Mouse (Mus musculus) activated CD4-positive, CD25-positive, alpha-beta regulatory T cell, adult 4 months (primary cell): ENCODE measurements around the gene Tmem242. TPM values are rescaled to one million over a fixed set of nuclear protein-coding genes. Genes with fewer than 3 reads are reported as not detected.
"Not testable (repeated sequence)": the region's sequence is repeated elsewhere in the genome, so short reads cannot be mapped to it uniquely, and the experiment has no call there.

Experiments used
- ATAC-seq: one replicate; pipeline ENCODE4 v1.8.0; 2017
- polyA plus RNA-seq, 2 experiments: library from polyadenylated mRNA; unstranded; fragments of 100-300 nt; shearing (Covaris generic); gene quantifications; one replicate each; pipeline ENCODE4 v1.2.1; 2017

Gene Tmem242
- 100 to 1,000 TPM in 1 of 2 experiments, 10 to 100 TPM in 1; 72.3 to 103 TPM for polyA plus RNA-seq

DNA sequence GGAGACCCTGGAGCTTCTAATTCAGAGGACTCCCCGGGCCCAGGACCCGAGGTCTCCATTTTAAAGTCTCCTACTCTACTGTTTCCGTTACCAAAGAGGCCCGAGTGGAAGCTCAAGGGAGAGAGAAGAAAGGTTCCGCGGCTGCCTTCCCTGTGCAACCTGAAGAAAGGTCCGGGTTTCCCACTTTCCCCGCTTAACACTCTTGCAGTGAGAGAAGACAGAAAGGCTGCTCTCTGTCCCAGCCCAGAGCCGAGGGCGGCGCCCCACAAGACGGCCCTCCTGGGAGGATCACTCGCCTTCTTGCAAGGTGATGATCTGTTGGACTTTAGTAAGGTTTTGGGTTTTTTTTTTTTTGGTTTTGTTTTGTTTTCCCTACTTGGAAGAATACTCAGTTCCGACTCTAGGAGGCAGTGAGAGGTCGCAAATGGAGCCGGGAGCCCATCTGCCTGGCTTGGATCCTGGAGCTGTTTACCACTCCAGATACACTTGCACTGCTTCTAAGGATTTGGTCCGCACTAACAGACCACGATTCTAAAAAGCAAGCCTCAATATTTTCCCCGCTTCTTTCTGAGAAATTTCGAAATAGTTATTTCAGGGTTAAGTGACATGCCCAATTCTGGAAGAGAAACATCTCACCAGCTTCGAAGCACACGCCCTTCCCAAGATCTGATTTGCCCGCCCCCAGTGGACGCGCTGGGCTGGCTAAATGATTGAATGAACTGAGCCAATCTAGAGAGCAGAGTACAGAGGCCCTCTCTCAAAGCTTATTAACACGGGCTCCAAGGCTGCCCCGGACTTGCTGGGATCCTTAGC, at the start of gene Tmem242:
Gene Tmem242, minus strand, starts transcription at position 101 of the 813 bp plus-strand sequence.
- ATAC-seq = peak; percentile 73

DNA sequence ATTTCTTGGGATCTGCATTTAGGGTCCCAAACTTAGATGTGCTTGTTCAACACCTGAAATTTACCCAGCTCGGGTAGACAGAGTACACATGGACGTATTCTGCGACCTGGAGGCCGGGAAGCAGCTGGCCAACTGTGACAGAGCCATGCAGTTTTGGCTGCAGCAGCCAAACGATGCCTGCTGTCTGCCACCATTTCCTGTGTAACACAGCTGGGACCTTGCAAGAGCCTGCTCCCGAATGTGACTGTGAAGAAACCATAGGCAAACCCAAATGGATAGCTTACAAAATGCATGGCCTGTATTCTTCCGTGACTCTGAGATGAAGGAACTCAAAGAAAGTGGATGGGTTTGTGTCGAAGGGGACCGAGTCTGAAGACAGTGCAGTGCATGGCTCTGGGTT, 48.1 kb upstream of the Tmem242 start:
- no peak for ATAC-seq

DNA sequence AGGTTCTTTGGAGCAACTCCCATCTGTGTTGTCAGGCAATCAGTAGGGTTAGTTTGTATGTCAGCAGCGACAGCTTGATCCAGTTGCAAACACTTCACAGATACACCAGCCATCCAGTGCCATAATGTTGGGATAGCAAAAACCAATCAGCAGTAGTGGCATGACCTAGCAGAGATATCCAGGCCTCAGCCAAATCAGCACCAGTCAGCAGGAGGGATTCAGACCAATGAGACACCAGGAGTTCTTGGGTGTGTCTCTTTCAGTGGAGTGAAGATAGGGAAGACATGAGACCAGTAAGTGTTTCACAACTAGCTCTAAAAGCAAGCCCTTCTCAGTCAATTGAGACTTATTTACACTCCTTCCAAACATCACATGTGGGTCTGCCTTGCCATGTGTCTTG, 44.6 kb upstream of the Tmem242 start:
- ATAC-seq = no peak

DNA sequence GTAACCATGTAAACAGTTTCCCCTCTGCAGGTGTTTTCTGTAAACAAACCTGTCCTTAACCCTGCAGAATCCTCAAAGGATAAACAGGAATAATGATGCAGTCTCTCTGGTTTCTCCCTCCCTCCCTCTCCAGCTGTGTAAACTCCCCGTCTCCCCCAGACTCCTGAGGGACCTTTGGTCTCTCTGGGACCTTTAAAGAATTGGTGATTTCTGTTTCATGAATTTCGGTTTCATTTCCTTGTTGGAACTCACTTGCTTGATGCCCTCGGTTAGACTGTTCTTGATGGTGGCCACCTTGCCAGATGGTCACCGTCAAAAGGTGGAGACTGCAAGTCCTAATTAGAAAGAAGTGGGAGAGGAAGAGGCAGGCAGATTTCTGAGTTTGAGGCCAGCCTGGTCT, 43.4 kb upstream of the Tmem242 start:
- no peak for ATAC-seq

DNA sequence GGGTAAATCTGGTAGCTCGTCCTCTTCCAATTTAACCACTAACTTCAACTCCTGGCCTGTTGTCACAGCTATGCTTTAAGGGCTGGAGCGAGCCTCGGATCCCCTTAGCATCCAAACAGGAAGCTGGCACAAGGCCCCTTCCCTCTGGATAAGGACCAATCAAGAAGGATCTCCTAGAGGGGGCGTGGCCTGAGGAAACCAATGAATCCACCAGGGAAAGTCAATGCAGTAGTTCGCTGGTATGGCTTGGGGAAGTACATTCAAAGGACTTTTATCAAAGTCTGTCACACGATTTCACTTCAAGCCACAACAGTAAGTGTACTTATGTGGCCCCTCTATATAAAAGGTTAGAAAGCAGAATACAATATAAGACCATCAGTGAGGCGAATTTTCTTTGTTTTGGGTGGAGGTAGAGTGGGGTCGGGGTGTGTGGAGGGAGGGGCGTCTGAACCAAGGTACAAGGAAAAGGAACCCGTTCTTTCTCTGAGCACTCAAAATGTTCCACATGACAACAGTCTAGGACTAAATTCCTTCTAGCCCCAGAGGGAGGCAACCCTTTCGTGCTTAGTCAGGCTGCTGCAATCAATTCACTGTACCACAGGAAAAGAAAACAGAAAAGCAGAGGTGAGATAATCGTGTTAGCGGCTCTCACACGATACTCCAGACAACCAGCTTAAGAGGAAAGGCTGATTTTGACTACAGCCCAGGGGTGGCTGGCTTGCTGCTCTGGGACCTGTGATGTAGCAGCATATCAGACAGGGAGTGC, 36.1 kb upstream of the Tmem242 start:
- no peak for ATAC-seq

DNA sequence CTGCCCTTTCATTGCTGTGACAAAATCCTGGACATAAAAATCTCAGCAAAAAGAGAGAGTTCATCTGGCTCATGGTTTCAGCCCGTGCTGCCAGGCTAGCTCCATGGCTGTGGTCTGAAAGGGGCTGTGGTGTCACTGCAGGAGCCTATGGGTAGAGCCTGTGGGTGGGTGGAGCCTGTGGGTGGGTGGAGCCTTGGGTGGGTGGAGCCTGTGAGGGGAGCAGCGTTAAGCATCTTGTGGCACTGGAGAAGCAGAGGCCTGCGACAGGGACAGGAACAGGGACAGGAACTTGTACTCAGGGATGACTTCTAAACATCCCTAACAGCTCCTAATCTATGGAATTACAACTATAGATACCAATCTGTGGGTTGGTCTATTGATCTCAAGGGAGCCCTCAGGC, 32.2 kb upstream of the Tmem242 start:
- ATAC-seq = no peak

DNA sequence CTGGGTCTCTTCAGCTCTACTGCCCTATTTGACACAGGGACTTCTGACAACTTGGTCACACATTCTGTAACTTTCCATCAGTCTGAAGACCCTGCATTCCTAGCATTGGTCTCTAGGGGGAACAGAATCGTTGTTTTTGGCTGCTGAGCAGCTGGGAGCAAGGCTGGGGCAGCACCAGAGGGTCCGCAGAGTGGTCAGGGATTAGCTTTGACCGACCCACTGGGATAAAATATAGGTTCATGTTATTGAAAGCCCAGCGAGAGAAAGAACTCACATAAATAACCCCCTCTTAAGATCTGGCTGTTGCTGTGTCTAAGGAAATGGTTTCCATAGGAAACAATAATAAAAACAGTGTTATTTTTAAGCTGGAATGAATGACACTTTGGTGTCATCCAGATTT, 27.1 kb upstream of the Tmem242 start:
- no peak for ATAC-seq

DNA sequence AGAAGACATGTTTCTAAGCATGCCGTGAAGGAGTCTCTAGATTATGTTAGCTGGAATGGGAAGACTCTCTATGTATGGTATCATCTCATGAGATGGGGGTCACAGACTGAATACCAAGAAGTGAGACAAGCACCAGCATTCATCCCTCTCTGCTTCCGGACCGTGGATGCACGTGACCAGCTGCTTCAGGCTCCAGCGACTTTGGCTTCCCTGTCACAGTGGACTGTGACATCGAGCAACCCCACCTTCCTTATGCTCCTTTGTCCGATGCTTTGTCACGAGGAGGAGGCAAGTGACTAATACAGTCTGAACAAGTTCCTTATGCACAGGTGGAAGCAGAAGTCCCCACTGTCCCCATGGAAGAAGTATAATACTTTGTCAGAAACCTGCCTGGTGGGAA, 26.7 kb upstream of the Tmem242 start:
- no peak for ATAC-seq

DNA sequence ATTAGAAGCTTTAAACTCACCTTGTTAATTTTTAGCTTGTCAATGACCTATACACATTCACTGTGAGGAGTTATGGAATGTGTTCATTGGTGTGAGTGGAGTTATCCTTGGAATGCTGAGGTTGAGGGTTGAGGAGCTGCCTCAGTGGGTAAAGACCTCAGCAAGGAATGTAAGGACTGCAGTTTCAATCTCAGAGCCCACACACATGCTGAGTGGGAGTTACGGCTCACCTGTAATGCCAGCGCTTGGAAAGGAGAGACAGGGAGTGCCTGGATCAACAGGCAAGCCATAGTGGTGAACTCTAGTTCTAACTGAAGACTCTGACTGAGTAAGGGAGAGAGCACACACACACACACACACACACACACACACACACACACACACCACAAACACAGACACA, 23.9 kb upstream of the Tmem242 start:
- no peak for ATAC-seq

DNA sequence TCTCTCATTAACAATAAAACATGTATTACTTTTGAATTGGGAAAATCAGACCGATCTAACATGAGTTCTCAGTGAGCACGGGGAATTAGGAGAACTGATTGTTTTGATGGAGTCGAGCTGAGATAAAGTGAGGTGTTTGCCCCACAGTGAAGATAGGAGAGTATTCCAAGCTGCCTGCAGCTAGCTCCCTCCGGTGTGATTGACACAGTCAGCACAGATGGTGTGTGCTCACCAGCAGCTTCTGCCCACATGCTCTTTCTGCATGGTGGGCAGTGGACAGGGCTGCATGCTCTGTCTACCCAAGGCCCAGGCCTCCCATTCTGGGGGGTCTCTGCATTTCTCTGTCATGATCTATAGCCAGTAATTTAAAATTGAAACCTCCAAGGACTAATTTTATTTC, 13.6 kb upstream of the Tmem242 start:
- no peak for ATAC-seq

DNA sequence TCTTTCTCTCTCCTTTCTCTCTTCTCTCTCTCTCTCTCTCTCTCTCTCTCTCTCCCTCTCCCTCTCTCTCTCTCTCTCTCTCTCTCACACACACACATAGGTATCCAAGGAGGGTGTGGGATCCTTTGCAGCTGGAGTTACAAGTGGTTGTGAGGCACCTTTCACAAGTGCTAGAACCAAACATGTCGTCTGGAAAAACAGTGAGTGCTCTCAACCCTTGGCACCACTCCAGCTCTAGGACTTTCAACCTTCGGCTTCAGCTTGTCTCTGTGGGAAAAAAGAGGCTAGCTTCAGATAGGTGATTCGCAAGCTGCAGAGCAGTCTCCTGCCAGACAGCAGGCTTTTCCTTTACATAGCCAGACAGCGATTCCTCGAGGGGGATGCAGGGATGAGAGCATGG, 3.7 kb upstream of the Tmem242 start:
- ATAC-seq = no peak

DNA sequence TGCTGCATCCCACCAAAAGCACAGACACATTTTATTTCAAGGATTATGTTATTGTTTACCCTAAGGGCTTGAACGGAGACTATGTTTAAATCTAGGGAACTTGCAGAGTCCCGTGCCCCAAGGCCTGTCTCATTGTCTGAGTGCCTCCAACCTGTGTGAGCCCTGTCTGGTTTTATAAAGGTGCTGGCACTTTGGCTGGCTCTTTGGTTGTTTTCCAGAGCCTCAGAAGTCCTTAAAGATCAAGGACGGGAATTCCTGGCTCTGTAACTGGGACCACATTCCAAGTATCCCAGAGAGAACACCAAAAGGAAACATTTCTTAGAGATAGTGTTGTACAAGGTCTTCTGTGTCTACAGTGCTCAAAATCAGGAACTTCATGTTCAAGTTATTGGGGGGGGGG, 3.2 kb upstream of the Tmem242 start:
- no peak for ATAC-seq

DNA sequence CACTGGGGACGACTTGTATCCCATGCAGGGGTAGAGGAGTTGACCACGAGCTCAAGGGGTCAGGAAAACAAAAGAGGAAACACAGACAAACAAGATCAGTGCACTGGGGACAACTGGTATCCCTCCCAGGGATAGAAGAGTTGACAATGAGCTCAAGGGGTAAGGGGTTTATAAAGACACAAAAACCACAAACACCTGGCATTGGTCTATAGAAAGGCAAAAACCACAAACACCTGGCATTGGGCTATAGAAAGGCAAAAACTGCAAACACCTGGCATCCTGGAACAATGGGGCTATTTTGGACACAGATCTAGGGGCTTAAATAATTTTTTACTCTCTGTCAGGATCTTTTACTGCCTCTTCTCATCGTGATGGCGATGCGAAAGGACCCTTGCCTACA, 2.3 kb upstream of the Tmem242 start:
- not testable (repeated sequence) for ATAC-seq

DNA sequence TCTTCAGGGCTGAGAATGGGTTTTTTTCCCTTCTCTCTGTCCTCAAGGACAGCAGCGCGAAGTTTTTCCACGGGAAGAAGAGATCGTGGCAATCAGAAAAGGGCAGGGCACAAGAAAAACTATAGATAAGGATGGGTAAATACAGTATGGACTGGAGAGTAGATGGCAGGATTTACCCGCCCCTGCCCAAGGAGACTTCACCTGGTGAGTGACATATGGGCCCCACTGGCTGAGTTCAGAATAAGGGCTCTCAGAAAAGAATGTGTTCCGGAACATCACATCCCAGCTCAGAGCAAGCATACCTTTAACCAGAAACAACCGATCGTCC, 264 bp downstream of the Tmem242 start:
- ATAC-seq = peak; percentile 48

DNA sequence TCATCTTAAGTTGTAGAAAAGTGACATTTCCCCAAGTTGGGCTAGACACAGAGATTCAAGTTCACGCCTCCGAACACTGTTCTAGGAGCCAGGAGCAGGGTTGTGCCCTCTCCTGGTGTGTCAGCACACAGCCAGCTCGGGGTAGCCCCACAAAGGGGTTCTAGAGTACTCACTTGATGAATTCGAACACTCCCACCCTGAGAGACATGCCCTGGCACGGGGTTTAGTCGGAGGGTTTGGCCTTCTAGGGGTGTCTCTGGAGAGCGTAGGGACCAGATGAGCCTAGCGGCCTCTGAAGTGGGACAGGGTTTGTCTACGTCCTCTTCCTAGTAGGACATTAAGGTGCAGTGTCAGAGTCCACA, 10.3 kb downstream of the Tmem242 start:
- ATAC-seq = peak; percentile 34

DNA sequence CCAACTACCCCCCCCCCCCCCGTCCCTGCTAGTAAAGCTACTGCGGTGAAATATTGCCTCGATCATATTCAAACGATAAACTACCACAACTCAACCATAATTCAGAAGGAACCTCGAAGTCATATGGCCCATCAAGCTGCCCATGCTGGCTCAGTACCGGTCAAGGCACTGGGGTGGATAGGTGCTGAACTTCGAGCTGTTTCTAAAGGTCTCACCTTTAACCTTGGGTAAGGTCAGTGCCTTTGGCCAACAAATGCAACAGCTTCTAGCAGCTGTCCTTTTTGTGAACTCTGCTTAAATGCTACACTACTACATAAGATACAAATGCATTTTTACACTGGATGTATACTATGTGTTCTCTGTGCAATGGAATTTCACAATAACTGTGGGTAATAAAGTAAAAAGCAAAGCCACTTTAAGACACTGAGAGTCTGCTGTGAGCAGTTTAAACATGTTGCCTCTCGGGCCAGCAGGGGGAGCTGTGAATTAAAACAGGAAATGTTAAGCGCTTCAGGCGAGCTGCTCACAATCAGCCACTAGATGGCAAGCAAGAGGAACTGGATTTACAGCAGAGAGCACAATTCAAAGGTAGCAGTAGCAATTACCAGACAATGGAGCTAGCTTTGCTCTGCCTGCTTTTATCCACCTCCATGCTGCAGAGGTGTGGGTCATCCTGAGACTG, 10.8 kb downstream of the Tmem242 start:
- ATAC-seq = peak; percentile 99

DNA sequence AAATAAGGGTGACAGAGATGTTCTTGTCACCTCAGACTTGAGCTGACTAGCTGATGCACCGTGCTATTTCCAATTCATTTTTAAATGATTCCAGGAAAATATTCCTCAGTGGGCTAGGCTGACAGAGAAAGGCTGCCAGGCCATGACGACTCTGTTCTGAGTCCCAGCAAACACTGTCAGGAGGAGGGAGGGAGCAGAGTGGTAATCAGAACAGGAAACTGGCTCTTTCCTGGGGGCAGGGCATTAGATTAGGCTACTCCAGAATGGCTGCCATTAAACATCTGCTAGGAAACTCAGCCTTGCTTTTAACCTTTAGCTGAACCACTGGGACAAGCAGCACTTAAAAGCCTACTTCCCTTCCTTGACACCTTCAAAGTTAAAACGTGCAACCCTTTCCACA, 14.9 kb downstream of the Tmem242 start:
- no peak for ATAC-seq

DNA sequence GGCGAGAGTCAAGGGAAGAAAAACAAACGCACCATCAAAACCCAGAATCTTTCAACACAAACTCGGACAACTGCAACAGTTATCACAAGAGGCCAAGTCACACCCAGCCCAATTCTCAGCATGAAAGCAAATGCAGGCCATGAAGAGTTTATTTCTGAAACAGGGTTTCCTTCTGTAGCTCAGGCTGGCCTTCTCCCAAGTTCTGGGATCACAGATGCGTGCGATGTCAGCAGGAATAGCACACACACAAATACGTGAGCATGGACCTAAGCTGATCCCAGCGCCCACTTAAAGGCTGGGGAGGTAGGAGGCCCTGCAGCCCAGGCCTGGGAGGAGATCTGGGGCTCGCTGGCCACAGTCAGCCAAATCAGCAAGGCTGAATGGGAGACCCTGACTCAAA, 15.9 kb downstream of the Tmem242 start:
- no peak for ATAC-seq

DNA sequence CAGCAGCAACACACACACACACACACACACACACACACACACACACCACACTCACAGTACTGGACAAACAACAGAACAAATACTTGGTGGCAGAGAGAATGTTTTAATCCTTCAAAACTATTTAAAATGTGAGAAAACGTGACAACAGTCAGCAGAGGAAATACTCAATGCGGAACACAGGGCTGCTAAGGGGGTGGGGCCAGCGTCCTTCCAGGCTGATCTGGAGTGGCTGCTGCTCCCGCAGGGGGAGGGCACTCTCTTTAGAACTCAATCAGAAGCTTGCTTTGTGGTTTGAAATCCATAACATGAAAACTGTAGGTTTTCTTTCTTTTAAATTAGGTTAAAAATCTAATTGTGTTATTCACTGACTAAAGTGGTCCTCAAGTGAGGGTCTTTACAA, 18.2 kb downstream of the Tmem242 start:
- ATAC-seq = no peak

DNA sequence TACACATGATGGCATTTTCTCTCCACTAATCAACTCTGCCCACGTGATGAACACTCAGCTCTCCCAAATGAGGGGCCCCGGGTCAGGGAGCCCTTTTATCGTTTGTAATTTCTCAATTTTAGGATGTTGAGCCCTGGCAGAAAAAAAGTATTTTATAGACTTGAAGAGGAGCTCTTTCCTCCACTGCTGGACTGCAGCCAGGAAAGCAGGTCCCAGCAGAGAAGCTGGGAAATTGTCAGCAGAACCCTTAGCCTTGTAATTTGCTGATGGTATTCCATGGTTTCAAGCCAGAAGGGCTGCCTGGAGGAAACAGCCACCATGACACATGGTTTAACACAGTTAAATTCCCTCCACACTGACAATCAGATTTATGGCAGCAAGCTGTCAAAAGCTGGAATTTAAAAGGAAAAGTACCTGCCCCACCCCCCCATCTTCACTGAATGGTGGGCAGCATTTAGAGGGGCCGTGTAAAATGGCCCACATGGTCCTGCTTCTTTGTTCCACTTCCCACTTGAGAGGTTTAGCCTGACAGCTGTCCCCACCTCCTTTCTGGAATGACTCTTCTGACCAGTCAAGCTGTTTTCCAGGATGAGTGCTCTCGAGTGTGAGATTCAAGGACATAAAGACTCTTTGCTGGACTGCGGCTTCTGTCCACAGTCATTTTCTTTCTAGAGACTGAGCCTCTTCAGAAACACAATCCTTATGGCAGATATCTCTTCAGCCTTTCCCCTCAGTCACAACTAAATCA, 20.1 kb downstream of the Tmem242 start:
- ATAC-seq = no peak

DNA sequence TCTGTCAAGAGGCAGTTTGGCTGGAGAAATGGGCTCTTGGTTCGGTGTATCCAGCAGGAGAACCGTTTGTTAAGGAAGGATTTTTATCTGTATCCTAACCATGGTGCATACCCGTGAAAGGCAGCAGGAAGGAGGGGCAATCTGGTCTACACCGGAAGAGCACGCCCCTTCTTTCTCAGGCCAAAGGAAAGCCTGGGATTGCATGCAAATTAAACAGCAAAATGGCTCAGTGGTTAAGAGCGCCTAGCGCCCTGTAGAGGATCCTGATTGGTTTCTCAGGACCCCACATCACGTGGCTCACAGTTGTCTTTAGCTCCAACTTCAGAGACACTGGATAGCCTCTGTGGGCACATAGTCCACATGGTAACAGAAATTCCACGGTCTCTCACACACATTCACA, 21.0 kb downstream of the Tmem242 start:
- ATAC-seq = no peak

DNA sequence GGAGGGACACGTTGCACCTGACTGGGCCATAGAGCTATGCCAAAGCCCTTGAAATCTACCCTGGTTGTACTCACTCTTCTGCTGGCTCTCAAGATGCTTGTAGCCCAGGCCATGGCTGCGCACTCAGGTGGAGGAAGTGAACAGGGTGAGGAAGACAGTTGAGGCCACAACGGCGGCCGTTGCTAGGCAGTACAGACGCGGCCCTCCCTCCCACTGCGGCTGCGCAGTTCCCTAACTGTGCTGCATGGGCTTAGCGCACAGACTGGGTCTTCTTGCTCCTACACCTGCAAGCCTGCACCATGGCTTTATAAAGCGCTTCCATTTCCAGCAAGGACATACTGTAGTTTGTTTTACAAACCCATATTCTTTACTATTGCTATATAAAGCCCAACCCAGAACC, 21.5 kb downstream of the Tmem242 start, which contains the start of gene Ldhal6b:
Gene Ldhal6b, minus strand, starts transcription at position 223 of the 400 bp plus-strand sequence.
- no peak for ATAC-seq

DNA sequence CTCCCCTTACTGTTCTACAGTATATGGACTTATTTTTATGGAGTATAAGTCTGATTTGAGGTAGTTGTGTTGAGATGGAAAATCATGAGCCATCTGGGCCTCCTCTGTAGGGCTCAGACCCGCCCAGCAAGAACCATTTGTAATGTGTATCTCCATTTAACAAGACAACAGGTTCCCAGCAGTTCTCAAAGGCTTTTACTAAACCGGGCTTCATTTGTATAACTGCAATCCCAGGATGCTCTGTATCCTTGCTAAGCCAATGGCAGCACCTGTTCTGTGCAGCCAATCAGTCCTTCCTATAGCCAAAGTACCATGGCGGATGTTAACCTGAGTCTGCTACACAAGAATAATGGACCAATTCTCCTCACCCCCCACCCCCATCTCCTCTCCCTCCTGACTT, 23.5 kb downstream of the Tmem242 start:
- no peak for ATAC-seq
